Mouse (Mus musculus) kidney, postnatal 25 days (tissue): ENCODE results near the gene Shisa7.
A peak's percentile ranks its signal among the peaks of the same experiment; 100 is the strongest.

Source experiments
- DNase-seq, 2 experiments: peaks; one replicate each; pipeline ENCODE4 v3.0.0; 2021; ENCODE audit warnings: mixed read lengths in 2 of 2

Shisa7 gene

GRCm38 (mm10) chr7:4844245-4844916 is at the start of gene Shisa7:
Shisa7 (minus strand) TSS chr7:4844696.
- no peak for DNase-seq

DNA sequence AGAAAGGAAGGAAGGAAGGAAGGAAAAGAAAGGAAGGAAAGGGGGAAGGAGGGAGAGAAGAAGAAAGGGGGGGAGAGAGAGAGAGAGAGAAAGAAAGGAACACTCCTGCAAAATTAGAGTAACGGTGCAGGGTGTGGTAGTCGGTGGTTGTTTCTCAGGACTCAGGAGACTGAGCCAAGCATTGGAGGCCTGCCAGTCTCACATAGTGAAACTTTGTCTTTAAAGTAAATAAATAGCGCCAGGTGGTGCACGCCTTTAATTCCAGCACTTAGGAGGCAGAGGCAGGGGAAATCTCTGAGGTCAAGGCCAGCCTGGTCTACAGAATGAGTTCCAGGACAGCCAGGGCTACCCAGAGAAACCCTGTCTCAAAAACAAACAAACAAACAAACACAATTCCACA is 42.2 kb upstream of the Shisa7 start:
- peak; percentile 40 to 57 for DNase-seq

DNA sequence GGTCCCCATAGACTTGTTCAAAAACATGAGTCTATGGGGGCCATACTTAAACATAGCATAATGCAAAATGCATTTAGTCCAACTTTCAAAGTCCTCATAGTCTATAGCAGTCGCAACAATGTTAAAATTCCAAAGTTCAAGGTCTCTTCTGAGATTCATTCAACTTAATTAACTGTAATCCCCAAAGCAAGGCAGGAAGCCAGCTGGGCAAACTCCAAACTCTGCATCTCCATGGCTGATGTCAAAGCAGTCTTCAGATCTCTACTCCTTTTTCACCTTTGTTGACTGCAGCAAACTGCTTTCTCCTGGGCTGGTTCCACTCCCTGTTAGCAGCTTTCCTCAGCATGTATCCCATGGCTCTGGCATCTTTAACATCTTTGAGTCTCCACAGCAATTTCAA is 34.5 kb upstream of the Shisa7 start:
- DNase-seq, result peak in 1 of 2 experiments; percentile 14

DNA sequence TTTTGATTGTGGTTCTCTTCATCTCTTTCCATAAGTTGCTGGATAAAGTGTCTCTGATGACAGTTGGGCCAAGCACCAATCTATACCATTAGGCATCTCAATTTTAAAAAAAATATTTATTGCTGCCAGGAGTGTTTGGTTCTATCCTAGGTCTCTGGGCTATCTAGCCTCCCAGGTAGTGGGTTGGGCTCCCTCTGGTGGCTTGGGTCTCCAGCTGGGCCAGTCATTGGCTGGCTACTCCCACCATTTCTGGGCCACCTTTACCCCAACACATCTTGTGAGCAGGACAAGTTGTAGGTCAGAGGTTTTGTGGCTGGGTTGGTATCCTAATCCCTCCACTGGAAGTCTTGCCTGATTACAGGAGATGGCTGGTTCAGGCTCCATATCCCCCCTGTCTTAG is 33.7 kb upstream of the Shisa7 start:
- DNase-seq, result peak; percentile 63 to 73

GRCm38 (mm10) chr7:4877226-4877625 is 32.7 kb upstream of the Shisa7 start:
- DNase-seq, result no peak

- peak; percentile 93 to 98 for DNase-seq
Measured at GRCm38 (mm10) chr7:4876753-4877221, 32.3 kb upstream of the Shisa7 start, which contains the start of gene Isoc2a. Isoc2a (plus strand) TSS chr7:4877153.

DNA sequence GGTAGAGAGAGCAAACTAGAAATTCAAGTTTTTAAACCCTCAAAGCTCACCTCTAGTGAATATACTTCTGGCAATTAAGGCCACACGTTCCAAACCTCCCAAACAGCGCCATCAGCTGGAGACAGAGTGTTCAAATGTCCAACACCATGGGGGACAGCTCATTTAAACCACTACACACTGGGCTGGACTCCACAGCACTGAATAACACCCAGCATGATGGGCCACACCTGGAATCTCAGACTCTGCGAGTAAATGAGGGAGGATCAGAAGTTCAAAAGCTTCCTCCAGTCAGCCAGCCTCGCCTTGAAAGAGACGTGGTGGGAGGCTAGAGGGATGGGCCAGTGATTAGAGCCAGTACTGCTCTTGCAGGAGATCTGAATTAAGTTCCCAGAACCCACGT is 25.6 kb upstream of the Shisa7 start, which contains the start of gene Isoc2b:
TSS of gene Isoc2b (minus strand) at position 126 of the 400 bp plus-strand sequence.
- no peak for DNase-seq

- peak in 1 of 2 experiments; percentile 11 for DNase-seq
Measured at GRCm38 (mm10) chr7:4866631-4867180, 22.2 kb upstream of the Shisa7 start.

DNA sequence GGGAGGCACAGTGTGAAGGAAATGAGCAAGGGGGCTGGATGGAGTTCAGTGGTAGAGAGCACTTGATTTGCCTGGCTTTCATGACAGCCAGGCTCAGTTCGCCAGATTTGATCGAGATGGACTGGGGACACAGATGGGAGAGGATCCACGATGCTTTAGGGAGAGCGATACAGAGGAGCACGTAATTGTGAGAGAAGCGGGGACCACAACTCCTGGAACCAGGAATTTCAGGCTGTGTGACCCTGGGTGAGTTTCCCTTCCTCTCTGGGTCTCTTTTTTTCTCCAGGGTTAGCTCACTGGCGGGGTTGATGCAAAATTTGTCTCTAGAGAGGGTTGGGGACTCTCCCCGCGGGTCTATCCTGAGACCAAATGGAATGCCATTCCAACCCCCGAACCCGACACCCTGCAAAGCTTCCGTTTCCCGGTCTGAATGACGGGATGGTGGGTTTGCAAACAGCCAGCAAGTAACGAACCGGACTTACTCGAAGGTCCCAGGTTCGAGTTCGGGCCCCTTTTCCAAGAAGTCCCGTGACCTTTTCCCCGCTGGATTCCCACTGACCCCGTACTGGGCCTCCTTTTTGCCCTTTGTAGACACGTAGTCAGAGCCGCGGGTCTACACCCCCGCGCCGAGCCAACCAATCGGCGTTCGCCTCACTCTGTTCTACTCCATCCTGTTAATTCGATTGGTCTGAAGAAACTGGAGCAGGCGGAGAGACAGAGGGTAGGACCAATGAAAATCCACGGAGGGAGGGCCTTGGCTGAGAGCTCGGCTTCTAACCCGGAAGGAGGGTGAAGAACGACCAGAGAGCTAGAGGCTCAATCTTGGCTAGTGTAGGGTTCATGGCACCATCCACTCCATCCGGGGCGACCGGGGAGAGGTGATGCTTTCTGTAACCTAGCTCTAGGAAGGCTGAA is 21.3 kb upstream of the Shisa7 start:
- DNase-seq, result peak; percentile 97 to 98

GRCm38 (mm10) chr7:4865090-4865489 is 20.6 kb upstream of the Shisa7 start:
- DNase-seq, result peak; percentile 67 to 76

- DNase-seq, result peak in 1 of 2 experiments; percentile 16
Measured at GRCm38 (mm10) chr7:4864130-4864845, 19.8 kb upstream of the Shisa7 start.

DNA sequence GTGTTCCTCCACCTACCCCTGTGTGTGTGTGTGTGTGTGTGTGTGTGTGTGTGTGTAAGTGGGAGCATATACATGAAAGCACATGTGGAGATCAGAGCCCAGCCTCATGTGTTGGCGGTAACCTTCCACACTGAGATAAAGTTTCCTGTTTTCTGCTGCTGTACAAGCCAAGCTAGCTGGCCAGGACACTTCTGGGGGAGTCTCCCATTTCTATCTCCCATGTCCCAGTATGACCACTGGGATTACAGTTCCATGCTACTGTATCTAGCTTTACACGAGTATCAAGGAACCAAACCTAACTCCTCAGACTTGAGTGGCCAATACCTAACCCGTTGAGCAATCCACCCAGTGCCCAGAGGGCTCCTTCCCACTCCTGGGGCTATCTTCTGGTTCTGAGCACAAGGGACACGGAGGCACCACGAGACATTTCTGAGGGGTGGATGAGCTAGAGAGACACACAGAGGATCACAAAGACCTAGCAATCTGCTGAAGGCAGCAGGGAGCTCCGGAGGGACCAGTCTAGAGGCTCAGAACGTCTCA is 19.1 kb upstream of the Shisa7 start:
- no peak for DNase-seq

DNA sequence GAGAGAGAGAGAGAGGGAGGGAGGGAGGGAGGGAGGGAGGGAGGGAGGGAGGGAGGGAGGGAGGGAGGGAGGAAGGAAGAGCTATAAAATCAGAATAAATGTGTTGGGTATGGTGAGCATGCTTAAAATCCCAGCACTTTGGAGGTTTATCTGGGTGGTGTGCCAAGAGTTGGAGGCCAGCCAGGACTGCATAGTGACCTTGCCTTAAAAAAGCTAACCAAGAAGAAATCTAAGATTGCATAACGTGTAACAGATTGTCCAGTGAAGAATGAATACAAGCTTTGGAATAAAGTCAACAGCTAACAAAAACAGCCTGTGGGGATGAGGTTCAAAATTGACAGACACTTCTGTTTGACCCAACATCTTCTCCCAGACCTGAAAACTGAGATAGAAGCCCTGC is 18.5 kb upstream of the Shisa7 start:
- DNase-seq, result peak; percentile 93 to 94

GRCm38 (mm10) chr7:4860926-4861325 is 16.4 kb upstream of the Shisa7 start:
- peak in 1 of 2 experiments; percentile 24 for DNase-seq

DNA sequence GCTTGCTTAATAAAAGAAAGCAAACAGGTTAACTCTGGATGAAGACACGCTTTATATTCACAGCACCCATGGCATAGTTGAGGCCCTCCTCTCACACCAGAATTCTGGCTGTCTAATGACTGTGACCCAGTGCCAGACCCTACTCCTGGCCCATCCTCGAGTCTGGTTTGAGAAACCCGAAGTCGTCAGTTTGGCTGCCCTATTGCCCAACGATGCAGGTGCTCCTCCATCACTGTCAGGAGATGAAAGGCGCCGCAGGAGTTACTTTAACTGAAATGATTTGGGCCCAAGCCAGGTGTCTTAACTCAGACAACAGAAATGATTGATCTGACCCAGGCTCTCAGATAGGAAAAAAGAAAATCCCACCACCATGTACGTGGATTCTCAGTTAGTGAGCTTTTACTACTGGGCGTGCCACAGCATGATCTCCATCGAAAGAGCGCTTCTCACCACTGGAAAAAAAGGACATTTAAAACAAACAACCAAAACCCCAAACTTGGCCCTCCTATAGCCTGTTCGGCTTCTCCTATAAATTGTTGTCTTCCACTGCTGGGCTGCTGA is 15.0 kb upstream of the Shisa7 start:
- DNase-seq, result peak in 1 of 2 experiments; percentile 21

DNA sequence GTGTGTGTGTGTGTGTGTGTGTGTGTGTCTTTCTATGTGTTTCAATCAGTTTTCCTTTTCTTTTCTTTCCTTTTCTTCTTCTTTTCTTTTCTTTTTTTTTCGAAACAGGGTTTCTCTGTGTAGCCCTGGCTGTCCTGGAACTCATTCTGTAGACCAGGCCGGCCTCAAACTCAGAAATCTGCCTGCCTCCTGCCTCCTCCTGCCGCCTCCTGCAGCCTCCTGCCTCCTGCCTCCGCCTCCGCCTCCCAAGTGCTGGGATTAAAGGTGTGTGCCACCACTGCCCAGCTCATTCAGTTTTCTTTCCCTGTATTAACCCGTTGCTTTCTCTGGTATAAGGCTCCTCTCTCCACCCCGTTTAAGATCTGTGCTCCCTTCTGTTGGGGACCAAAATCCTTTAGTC is 12.8 kb upstream of the Shisa7 start:
- peak in 1 of 2 experiments; percentile 76 for DNase-seq

DNA sequence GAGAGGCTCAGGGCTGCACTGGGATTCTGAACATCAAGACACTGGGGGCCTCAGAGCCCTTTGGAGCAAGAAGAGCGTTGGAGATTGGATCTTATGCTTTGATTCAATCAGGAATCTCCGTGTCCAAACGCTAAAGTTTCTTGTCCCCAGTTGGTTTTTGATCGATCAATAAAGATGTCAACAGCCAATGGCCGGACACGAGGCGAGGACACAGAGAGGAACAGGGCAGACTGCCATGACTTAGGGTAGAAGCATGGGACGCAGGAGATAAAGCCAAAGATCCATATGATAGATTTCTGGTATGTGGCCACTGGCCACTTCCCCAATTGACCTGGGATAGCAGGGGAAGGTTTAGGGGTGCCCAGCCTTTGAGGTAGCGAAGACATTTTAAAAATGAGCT is 12.0 kb upstream of the Shisa7 start:
- DNase-seq, result no peak

- peak in 1 of 2 experiments; percentile 36 for DNase-seq
Measured at GRCm38 (mm10) chr7:4853613-4854012, 9.1 kb upstream of the Shisa7 start.

DNA sequence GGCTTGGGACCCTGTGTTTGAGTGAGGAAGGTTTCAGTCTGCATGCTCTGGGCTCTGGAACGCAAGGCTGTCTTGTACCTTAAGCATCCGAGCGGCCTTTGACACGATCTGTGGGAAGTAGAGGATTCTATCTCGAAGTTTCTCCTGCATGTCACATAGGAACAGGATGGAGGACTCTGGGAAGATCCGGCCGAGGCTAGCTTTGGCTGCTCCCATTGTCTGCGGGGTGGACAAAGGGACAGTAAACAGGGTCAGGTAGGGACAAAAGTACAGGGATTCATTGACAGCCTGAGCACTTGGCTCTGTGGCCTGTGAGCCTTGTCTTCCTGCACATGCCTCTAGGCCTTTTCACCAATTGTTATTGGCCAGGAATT is 6.8 kb upstream of the Shisa7 start:
- no peak for DNase-seq

DNA sequence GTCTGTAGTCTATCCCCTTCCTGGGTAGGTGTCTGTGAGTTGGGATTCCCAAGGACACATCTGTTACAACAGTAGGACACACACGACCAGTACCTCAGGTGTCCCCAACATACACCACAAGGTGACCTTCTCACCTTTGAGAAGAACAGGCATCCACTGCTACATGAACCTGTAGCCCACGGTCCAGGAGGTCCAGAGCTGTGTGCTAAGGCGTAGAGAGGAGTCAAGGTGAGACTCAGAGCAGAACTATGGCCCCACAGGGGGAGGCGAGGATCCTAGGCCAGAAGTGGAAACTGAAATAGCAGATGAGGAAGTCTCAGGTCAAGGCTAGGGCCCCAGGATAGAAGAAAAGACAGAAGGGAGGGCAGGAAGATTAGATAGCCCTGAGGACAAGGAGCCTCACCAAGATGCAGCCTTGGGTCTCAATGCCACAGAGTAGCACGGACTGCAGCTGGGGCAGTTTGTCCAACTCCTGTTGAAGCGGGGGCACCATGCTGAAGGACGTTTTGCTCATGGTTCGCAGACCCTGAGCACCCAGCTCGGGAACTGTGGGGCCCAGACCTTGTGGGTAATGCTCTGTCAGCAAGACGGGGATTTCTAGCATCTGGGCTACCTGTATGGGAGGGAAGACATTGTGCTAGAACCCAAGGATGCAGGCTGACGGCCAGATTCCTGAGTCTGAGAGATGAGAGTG is 6.3 kb upstream of the Shisa7 start:
- DNase-seq, result no peak

DNA sequence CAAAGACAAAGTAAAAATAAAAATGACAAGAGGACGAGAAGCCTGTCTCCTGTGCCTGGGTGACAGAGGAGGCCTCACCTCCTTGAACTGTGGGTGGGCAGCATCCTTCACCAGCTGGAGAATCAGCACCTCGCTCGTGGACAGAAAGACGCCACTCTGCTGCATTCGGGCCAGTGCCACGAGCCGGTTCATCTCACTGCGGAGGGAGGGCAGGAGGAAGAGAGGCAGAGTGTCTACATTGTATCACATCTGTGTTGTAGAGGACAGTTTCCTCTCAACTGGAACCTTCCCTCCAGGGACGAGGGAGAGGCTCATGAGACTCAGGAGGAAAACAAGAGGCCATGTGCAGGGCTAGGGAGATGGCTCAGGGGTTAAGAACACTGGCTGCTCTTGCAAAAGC is 4.9 kb upstream of the Shisa7 start:
- no peak for DNase-seq
